Mouse (Mus musculus) small intestine, adult 2 months (tissue): ENCODE data around the gene Fuca2. TPM values are rescaled to one million over a fixed set of nuclear protein-coding genes. Genes with fewer than 3 reads are reported as not detected.
"Not testable (repeated sequence)": the region's sequence is repeated elsewhere in the genome, so short reads cannot be mapped to it uniquely, and the experiment has no call there.

ENCODE experiments used
- H3K27ac ChIP-seq: fragments of 200-500 bp; 2 replicates; pipeline ENCODE4 v1.5.1; 2012; ENCODE audit warnings: low read depth, low read length, control low read depth, inconsistent platforms; ENCODE audit not compliant: insufficient read depth
- H3K27me3 ChIP-seq: fragments of 200-500 bp; 2 replicates; pipeline ENCODE4 v1.6.1; 2012; ENCODE audit warnings: mild to moderate bottlenecking, moderate library complexity, low read length, inconsistent platforms; ENCODE audit not compliant: control insufficient read depth, insufficient read depth
- H3K36me3 ChIP-seq: fragments of 200-500 bp; 2 replicates; pipeline ENCODE4 v1.6.1; 2012; ENCODE audit warnings: mild to moderate bottlenecking, low read length, control low read depth, inconsistent platforms; ENCODE audit not compliant: control insufficient read depth, insufficient read depth
- H3K4me1 ChIP-seq: fragments of 200-500 bp; 2 replicates; pipeline ENCODE4 v1.6.1; 2012; ENCODE audit warnings: low read length, inconsistent platforms, mixed read lengths; ENCODE audit not compliant: control insufficient read depth, insufficient read depth, insufficient read length
- H3K4me3 ChIP-seq: fragments of 200-500 bp; 2 replicates; pipeline ENCODE4 v1.5.1; 2012; ENCODE audit warnings: low read depth, mild to moderate bottlenecking, control low read depth, inconsistent platforms, low read length, moderate library complexity
- CTCF ChIP-seq: fragments of 200-500 bp; IDR thresholded peaks from 2 replicates; pipeline ENCODE4 v1.5.1; 2012; ENCODE audit warnings: low read depth, mild to moderate bottlenecking, control low read depth, inconsistent platforms, low read length, moderate library complexity, mixed read lengths; ENCODE audit not compliant: insufficient replicate concordance, insufficient read length; ENCODE audit errors: extremely low read depth
- POLR2A ChIP-seq: fragments of 200-500 bp; IDR thresholded peaks from 2 replicates; pipeline ENCODE4 v1.6.1; 2012; ENCODE audit warnings: low read depth, mild to moderate bottlenecking, control low read depth, inconsistent platforms, low read length, moderate library complexity
- WGBS: fragments of 180-500 bp; shearing (Covaris S2); methylation state at CpG from one replicate; pipeline ENCODE4 v1.1.7; 2018; 5-methylcytosine and 5-hydroxymethylcytosine counted together
- polyA plus RNA-seq: library from polyadenylated mRNA; depleted of rRNA; stranded (reverse); fragments of >200 nt; gene quantifications from 2 replicates; pipeline ENCODE4 v1.2.3, GENCODE M21; 2012; rRNA removed

The Fuca2 gene
- 15.9 and 31.9 TPM in 2 replicates for polyA plus RNA-seq

DNA sequence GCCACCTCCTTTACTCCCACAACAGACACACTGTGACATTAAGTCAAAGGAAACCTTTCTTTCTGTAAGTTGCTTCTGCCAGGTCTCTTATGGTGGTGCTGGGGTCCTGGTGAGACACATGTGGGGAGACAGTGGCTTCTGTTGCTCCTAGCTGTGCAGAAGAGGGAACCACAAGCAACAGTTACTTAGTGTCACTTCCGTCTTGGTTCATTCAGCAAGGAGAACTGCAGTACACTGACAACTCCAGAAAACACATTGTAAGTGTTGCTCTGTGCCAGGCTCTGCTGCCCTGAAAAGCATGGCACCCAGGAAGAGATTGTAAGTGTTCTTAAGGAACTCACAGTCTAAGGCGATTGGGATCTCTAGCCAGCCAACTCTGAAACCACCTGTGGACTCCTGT is at the start of gene Fuca2:
Fuca2 (plus strand) TSS at position 210 of the 400 bp plus-strand sequence.
- Histone ChIP-seq H3K36me3 (0 out of 2 replicates have a peak, but pooled peaks cover 2% of the 10 kb centered on the region), H3K27ac (0 out of 2 replicates have a peak within 1 kb of the TSS, but pooled peaks have one; percentile 84), H3K4me3 (no peak within 1 kb of the TSS), H3K4me1 (peaks cover 6% of the 10 kb centered on the region), H3K27me3 (no peaks in the 10 kb centered on the region)
- TF ChIP-seq POLR2A (no peak), CTCF (no peak)
- 81% methylated on average over 2 of the region's 2 CpGs for WGBS

DNA sequence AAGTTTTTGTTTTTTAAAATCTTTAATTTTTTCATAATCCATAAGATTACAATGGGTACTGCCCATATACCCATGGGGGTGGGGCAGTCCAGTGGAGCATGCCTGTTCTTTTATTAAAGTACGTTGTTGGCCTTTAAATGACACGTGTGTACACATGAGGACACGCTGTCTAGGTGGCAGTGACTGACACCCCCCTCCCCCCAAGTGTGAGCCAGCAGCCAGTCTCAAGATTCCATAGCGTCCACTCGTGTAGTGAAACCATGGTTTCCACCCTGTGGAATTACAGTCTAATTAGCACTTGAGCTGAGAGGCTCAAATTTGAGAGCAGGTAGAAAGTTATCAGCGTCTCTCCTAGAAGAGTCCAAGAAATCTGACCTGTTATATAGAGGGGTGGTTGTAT is 47.7 kb upstream of the Fuca2 start:
- H3K27ac ChIP-seq, result no peak overlapping the region
- H3K4me1 ChIP-seq, result peaks cover 7% of the 10 kb centered on the region; the same call in 1 of the 2 replicates
- H3K27me3 ChIP-seq, result no peaks in the 10 kb centered on the region
- no peaks in the 10 kb centered on the region for H3K36me3 ChIP-seq
- WGBS, result 88% methylated on average over 6 of the region's 6 CpGs
- no peak overlapping the region for H3K4me3 ChIP-seq
- TF ChIP-seq CTCF, result no peak
- no peak for TF ChIP-seq POLR2A

DNA sequence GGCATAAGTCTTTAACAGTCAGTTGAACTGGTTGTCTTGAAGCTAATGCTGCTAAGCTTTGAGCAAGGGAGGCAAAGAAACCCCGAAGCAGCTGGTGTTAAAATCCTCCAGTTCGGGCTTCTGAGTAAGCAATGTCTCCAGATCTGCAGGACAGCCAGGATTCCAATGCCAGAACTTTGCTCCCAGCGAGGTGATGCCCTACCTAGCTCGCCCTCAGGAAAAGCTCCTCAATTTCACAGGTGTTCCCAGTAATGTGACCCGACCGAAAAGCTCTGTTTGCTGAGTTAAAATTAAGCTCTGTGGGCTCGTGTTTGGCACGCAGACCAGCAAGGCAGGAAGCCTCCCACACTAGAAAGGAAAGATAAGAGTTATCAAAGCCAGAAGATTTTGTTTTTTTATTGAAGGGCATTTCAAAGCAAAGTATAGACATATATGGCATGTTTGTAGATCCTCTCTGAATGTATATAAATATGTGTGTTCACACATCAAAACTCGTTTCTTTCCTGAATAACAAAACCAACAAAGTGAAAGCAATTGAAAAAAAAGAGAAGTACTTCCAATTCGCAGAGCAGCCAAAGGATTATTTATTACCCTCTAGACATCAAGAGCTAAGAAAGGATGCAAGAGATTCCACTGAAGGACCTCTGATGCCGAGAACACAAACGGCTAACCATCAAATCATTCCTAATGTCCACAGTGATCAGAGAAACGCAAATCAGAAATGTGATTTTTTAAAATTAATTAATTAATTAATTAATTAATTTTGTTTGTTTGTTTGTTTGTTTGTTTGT is 45.9 kb upstream of the Fuca2 start:
- Histone ChIP-seq H3K4me3 (no peak overlapping the region), H3K27me3 (no peaks in the 10 kb centered on the region), H3K4me1 (peaks cover 2% of the 10 kb centered on the region; the same call in 1 of the 2 replicates), H3K36me3 (no peaks in the 10 kb centered on the region), H3K27ac (no peak overlapping the region)
- WGBS, result 28% methylated on average over 13 of the region's 13 CpGs
- no peak for TF ChIP-seq POLR2A
- no peak for TF ChIP-seq CTCF

DNA sequence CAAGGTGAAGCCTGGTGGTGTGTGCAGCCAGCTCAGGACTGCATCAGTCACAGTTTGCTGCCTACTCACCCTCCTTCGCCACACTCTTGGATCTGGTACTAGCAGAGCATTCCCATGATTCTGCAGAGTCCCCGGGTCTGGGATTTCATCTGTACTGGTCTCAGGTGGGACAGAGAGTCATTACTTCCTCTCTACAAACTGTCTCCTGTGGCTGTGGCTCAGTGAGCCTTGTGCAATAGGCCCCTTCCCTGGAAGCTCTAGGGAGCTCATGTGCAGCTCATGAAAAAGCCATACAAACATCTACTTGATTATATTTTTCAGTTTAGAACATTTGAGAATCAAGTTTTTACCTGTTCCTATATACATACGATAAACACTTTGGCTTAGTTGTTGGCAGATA is 35.0 kb upstream of the Fuca2 start:
- not testable (repeated sequence) for H3K27me3 ChIP-seq, H3K27ac ChIP-seq, H3K4me1 ChIP-seq, H3K36me3 ChIP-seq, H3K4me3 ChIP-seq
- WGBS, result 88% methylated on average over 3 of the region's 3 CpGs

DNA sequence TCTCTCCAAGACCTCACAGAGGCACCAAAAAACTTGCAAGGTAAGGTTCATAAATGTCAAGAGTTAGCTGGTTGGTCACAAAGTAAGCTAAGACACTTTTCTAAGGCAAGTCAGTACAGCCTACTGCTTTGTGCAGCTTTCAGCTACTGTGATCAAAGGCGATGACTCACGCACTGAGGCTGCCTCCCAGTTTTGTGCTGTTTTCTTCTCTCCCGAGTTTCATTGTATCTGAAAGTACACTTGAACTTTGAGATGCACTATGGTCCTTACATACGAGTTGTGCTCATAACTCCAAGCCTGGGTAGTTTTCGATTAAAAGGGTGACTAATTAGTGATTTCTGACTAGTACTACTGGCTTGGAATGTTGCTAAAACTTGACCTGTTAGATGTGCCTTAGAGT is 32.4 kb upstream of the Fuca2 start:
- no peaks in the 10 kb centered on the region for H3K27me3 ChIP-seq
- no peak for TF ChIP-seq POLR2A
- no peak for TF ChIP-seq CTCF
- 22% methylated on average over 5 of the region's 5 CpGs for WGBS
- H3K4me3 ChIP-seq, result no peak overlapping the region
- H3K27ac ChIP-seq, result peak overlapping the region; percentile 51; the same call in 1 of the 2 replicates
- H3K36me3 ChIP-seq, result no peaks in the 10 kb centered on the region
- H3K4me1 ChIP-seq, result peaks cover 8% of the 10 kb centered on the region; the same call in 1 of the 2 replicates

DNA sequence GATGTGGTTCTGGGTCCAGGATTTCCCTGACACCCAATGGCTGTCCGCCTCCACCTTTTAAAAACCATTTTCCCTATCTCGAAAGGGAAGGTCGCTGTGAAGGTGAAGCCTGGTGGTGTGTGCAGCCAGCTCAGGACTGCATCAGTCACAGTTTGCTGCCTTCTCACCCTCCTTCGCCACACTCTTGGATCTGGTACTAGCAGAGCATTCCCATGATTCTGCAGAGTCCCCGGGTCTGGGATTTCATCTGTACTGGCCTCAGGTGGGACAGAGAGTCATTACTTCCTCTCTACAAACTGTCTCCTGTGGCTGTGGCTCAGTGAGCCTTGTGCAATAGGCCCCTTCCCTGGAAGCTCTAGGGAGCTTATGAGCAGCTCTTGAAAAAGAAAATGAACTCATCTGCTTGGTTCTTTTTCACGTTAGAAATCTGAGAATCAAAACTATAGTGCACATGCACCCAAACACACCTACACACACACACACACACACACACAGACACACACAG is 31.3 kb upstream of the Fuca2 start:
- H3K4me1 ChIP-seq, H3K4me3 ChIP-seq, H3K36me3 ChIP-seq, H3K27me3 ChIP-seq, H3K27ac ChIP-seq: not testable (repeated sequence)
- 85% methylated on average over 6 of the region's 6 CpGs for WGBS

DNA sequence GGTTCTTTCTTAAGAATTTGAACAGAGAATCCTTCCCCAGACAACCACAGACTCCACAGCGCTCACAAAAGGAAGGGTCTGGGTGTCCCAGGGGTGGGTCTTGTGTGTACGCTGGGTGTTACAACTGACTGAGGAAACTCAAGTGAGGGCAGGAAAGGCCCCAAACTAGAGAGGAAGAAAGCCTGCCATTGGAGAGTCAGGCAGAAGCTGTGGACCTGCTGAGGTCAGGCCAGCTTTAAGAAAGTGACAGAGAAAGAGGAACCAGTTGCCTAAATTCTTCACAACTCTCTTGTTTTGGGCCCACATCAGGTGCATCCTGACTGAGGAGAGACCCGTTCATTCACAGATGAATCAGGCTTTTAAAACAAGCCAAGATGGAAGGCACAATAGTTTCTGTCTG is 29.1 kb upstream of the Fuca2 start:
- H3K4me3 ChIP-seq, result no peak overlapping the region
- WGBS, result 92% methylated on average over 3 of the region's 3 CpGs
- TF ChIP-seq CTCF (no peak), POLR2A (no peak)
- no peak overlapping the region for H3K27ac ChIP-seq
- H3K36me3 ChIP-seq, result no peaks in the 10 kb centered on the region
- peaks cover 10% of the 10 kb centered on the region; the same call in 1 of the 2 replicates for H3K4me1 ChIP-seq
- no peaks in the 10 kb centered on the region for H3K27me3 ChIP-seq
